ENCODE assay signal across 33 mouse cellular contexts in genomic region chr9:107420898-107421297, GRCm38 (mm10). TPM values are rescaled to one million over a fixed set of nuclear protein-coding genes. Genes with fewer than 3 reads are reported as not detected.
DNase-seq lines count a peak whose midpoint lies in the region; ATAC-seq lines count a peak whose summit lies in the region.
"Had no signal": no experiment of that assay in that cellular context is flagged by ENCODE, and none has a peak within 500 bp of the region (broad histone marks: within the 10 kb centered on the region; RNA-seq: fewer than 3 reads in every experiment).

No protein-coding gene starts in this region.

- H3K9me3 ChIP-seq in midbrain, embryonic 15.5 days, result no peaks in the 10 kb centered on the region
- no peaks in the 10 kb centered on the region for H3K9me3 ChIP-seq in midbrain, embryonic 11.5 days (ENCODE audit: control insufficient read depth, low read length)
- H3K9me3 ChIP-seq in neural tube, embryonic 15.5 days (replicated peaks), result no peaks in the 10 kb centered on the region
- H3K9me3 ChIP-seq: embryonic facial prominence, embryonic 12.5 days; G1E; heart, embryonic 15.5 days; limb, embryonic 12.5 days; liver, embryonic 15.5 days; midbrain, embryonic 10.5 days had no signal

- peak; percentile 49 to 52 for DNase-seq in cerebellum, postnatal 10 days
- DNase-seq in cerebellum, adult 11-12 months, result no peak
- peak; percentile 3 for DNase-seq in heart, adult 8-10 months (ENCODE audit: low spot score)
- no peak for DNase-seq in heart, postnatal 25 days (ENCODE audit: low spot score)
- DNase-seq in midbrain, embryonic 11.5 days (ENCODE audit: low spot score, missing footprints), result no peak
- DNase-seq: adrenal gland, adult 8-10 months; embryo, embryonic 11 days; gastrocnemius, adult 2 months; gastrocnemius, postnatal 36 days; heart, postnatal 36 days; kidney, adult 11 months; kidney, postnatal 25 days; lung, embryonic 14.5 days; lung, postnatal 14 days; right cerebral cortex, postnatal 4 days; thymus, adult 18-20 months; thymus, postnatal 25 days had no signal

- H3K9ac ChIP-seq in midbrain, embryonic 15.5 days, result no peak overlapping the region
- no peak overlapping the region for H3K9ac ChIP-seq in midbrain, embryonic 11.5 days (ENCODE audit: low read length)
- H3K9ac ChIP-seq in neural tube, embryonic 15.5 days (replicated peaks), result no peak overlapping the region
- H3K9ac ChIP-seq: embryonic facial prominence, embryonic 12.5 days; heart, embryonic 15.5 days; hindbrain, embryonic 14.5 days; limb, embryonic 12.5 days; liver, embryonic 15.5 days; lung, embryonic 14.5 days had no signal

- H3K4me3 ChIP-seq in midbrain, embryonic 15.5 days, result no peak overlapping the region
- H3K4me3 ChIP-seq in midbrain, embryonic 11.5 days (ENCODE audit: low read depth, low read length), result no peak overlapping the region
- no peak overlapping the region for H3K4me3 ChIP-seq in neural tube, embryonic 15.5 days (replicated peaks)
- H3K4me3 ChIP-seq: embryonic facial prominence, embryonic 12.5 days; gastrocnemius, adult 2 months; heart, adult 2 months; heart, embryonic 15.5 days; layer of hippocampus, adult 2 months; left cerebral cortex, adult 2 months; limb, embryonic 12.5 days; liver, embryonic 15.5 days; midbrain, embryonic 10.5 days had no signal

- WGBS in midbrain, embryonic 15.5 days, result 59% methylated on average over 5 of the region's 5 CpGs
- WGBS in midbrain, embryonic 11.5 days, result 89% methylated on average over 5 of the region's 5 CpGs
- 58% methylated on average over 5 of the region's 5 CpGs for WGBS in neural tube, embryonic 15.5 days

- no peak for ATAC-seq in midbrain, embryonic 15.5 days (replicated peaks)
- ATAC-seq in midbrain, embryonic 11.5 days (ENCODE audit: low FRiP score), result no peak
- ATAC-seq in neural tube, embryonic 15.5 days (ENCODE audit: low FRiP score), result no peak
- ATAC-seq: inflammation-experienced regulatory T-cells, adult 6 months had no signal

- peaks cover 63% of the 10 kb centered on the region for H3K4me1 ChIP-seq in midbrain, embryonic 15.5 days
- H3K4me1 ChIP-seq in midbrain, embryonic 11.5 days (ENCODE audit: control insufficient read depth, insufficient read depth, low read length), result peaks cover 11% of the 10 kb centered on the region
- H3K4me1 ChIP-seq in neural tube, embryonic 15.5 days, result peaks cover 35% of the 10 kb centered on the region
- H3K4me1 ChIP-seq: limb, embryonic 12.5 days; liver, embryonic 15.5 days had no signal

- intact Hi-C loops in heart, postnatal 25 days (cut with DNase I), result no loop called here

- H3K27ac ChIP-seq in midbrain, embryonic 15.5 days, result peak overlapping the region; percentile 27; the same call in 1 of the 2 replicates
- H3K27ac ChIP-seq in midbrain, embryonic 11.5 days (ENCODE audit: low read depth, low read length), result no peak overlapping the region
- peak overlapping the region; percentile 4; the same call in 1 of the 2 replicates for H3K27ac ChIP-seq in neural tube, embryonic 15.5 days (replicated peaks)
- H3K27ac ChIP-seq: embryonic facial prominence, embryonic 12.5 days; gastrocnemius, adult 2 months; heart, adult 2 months; heart, embryonic 15.5 days; hindbrain, embryonic 14.5 days; layer of hippocampus, adult 2 months; left cerebral cortex, adult 2 months; limb, embryonic 12.5 days; liver, embryonic 15.5 days; midbrain, embryonic 10.5 days; stomach, postnatal 0 days had no signal

- no peaks in the 10 kb centered on the region for H3K36me3 ChIP-seq in midbrain, embryonic 15.5 days (replicated peaks)
- no peaks in the 10 kb centered on the region for H3K36me3 ChIP-seq in midbrain, embryonic 11.5 days (ENCODE audit: control insufficient read depth, insufficient read depth, low read length)
- no peaks in the 10 kb centered on the region for H3K36me3 ChIP-seq in neural tube, embryonic 15.5 days
- H3K36me3 ChIP-seq: embryonic facial prominence, embryonic 12.5 days; G1E; heart, embryonic 15.5 days; limb, embryonic 12.5 days; liver, embryonic 15.5 days; midbrain, embryonic 10.5 days had no signal

- H3K4me2 ChIP-seq in midbrain, embryonic 15.5 days, result no peak overlapping the region
- no peak overlapping the region for H3K4me2 ChIP-seq in midbrain, embryonic 11.5 days
- H3K4me2 ChIP-seq in neural tube, embryonic 15.5 days, result no peak overlapping the region
- H3K4me2 ChIP-seq: embryonic facial prominence, embryonic 12.5 days; heart, embryonic 15.5 days; hindbrain, embryonic 14.5 days; limb, embryonic 12.5 days; liver, embryonic 15.5 days; lung, embryonic 14.5 days had no signal

- no peaks in the 10 kb centered on the region for H3K27me3 ChIP-seq in midbrain, embryonic 15.5 days (replicated peaks)
- no peaks in the 10 kb centered on the region for H3K27me3 ChIP-seq in midbrain, embryonic 11.5 days (ENCODE audit: control insufficient read depth, insufficient read depth, low read length)
- H3K27me3 ChIP-seq in neural tube, embryonic 15.5 days (replicated peaks), result no peaks in the 10 kb centered on the region
- H3K27me3 ChIP-seq: embryonic facial prominence, embryonic 12.5 days had no signal

RNA-seq across cellular contexts. Expression of gene Cacna2d2, which starts 21.5 kb away (rescaled TPM):
- total RNA-seq in heart, adult 8-10 months (2022), result 10 to 100 TPM; 10.4 to 18.4 (median 12.3) TPM
- total RNA-seq in heart, postnatal 25 days (2021), result 10 to 100 TPM; 12.3 to 13.4 TPM
- 10.2 and 10.3 TPM in 2 replicates for polyA plus RNA-seq in midbrain, embryonic 15.5 days (2015; fragmentation: Nextera tagmentation; extraction: Ambion mirVana)
- 1.3 and 1.7 TPM in 2 replicates for polyA plus RNA-seq in midbrain, embryonic 11.5 days (2014; fragmentation: Nextera tagmentation; extraction: Ambion mirVana)
- 7.6 and 9.8 TPM in 2 replicates for polyA plus RNA-seq in neural tube, embryonic 15.5 days (2015; fragmentation: Nextera tagmentation; extraction: Ambion mirVana)
- total RNA-seq: liver, adult 2 months; monocyte, adult 5-6 weeks had no signal
- polyA plus RNA-seq: liver, adult 2 months; lung, embryonic 14.5 days had no signal

Comparison
In these comparisons a context has a peak if more than half of its experiments do, and no peak if none do; other contexts are left out.
1. DNase-seq: peak in cerebellum, postnatal 10 days (2 of 2) and heart, adult 8-10 months (single experiment); none in cerebellum, adult 11-12 months (single experiment), heart, postnatal 25 days (single experiment) and midbrain, embryonic 11.5 days (single experiment).